Mouse (Mus musculus): ENCODE data around the gene Phf23. TPM values are rescaled to one million over a fixed set of nuclear protein-coding genes. Genes with fewer than 3 reads are reported as not detected.

The Phf23 gene
- polyA plus RNA-seq, 1 experiment, result 75.6 TPM

GRCm38 (mm10) chr11:70030651-70031320 lies 35.2 kb downstream of the Phf23 start:
- Histone ChIP-seq H3K9ac (ENCODE audit: low read depth, poor library complexity, severe bottlenecking) (no peak overlapping the region), H3K9me3 (replicated peaks; ENCODE audit: control insufficient read depth, insufficient read depth, low read length, poor library complexity, severe bottlenecking) (no peaks in the 10 kb centered on the region), H3K27ac (ENCODE audit: insufficient read depth, low read length) (no peak overlapping the region), H3K27me3 (ENCODE audit: control insufficient read depth, insufficient read depth, low read length, poor library complexity, severe bottlenecking) (no peaks in the 10 kb centered on the region), H3K36me3 (ENCODE audit: control insufficient read depth, insufficient read depth, low read length, poor library complexity, severe bottlenecking) (no peaks in the 10 kb centered on the region), H3K4me3 (ENCODE audit: low read depth, low read length) (no peak overlapping the region), H3K4me1 (ENCODE audit: control insufficient read depth, insufficient read depth, low read length) (peaks cover 5% of the 10 kb centered on the region)
- TF ChIP-seq CTCF (IDR thresholded peaks at IDR 0.05; ENCODE audit: low read depth, low read length), result no peak
- TF ChIP-seq EP300 (IDR thresholded peaks at IDR 0.05; ENCODE audit: insufficient read depth, low read depth, low read length), result no peak
- no peak for TF ChIP-seq POLR2A (IDR thresholded peaks at IDR 0.05; ENCODE audit: insufficient read depth, low read length)

- Histone ChIP-seq H3K9me3 (replicated peaks; ENCODE audit: control insufficient read depth, insufficient read depth, low read length, poor library complexity, severe bottlenecking) (no peaks in the 10 kb centered on the region), H3K9ac (ENCODE audit: low read depth, poor library complexity, severe bottlenecking) (no peak overlapping the region), H3K4me3 (ENCODE audit: low read depth, low read length) (no peak overlapping the region), H3K27me3 (ENCODE audit: control insufficient read depth, insufficient read depth, low read length, poor library complexity, severe bottlenecking) (no peaks in the 10 kb centered on the region), H3K36me3 (ENCODE audit: control insufficient read depth, insufficient read depth, low read length, poor library complexity, severe bottlenecking) (no peaks in the 10 kb centered on the region), H3K4me1 (ENCODE audit: control insufficient read depth, insufficient read depth, low read length) (peaks cover 2% of the 10 kb centered on the region), H3K27ac (ENCODE audit: insufficient read depth, low read length) (no peak overlapping the region)
- TF ChIP-seq EP300 (IDR thresholded peaks at IDR 0.05; ENCODE audit: insufficient read depth, low read depth, low read length), result no peak
- no peak for TF ChIP-seq CTCF (IDR thresholded peaks at IDR 0.05; ENCODE audit: low read depth, low read length)
- TF ChIP-seq POLR2A (IDR thresholded peaks at IDR 0.05; ENCODE audit: insufficient read depth, low read length), result no peak
Measured at GRCm38 (mm10) chr11:70031321-70031670, 35.7 kb downstream of the Phf23 start.

GRCm38 (mm10) chr11:70038174-70038573 lies 42.6 kb downstream of the Phf23 start:
- Histone ChIP-seq H3K27me3 (ENCODE audit: control insufficient read depth, insufficient read depth, low read length, poor library complexity, severe bottlenecking) (no peaks in the 10 kb centered on the region), H3K36me3 (ENCODE audit: control insufficient read depth, insufficient read depth, low read length, poor library complexity, severe bottlenecking) (no peaks in the 10 kb centered on the region), H3K9me3 (replicated peaks; ENCODE audit: control insufficient read depth, insufficient read depth, low read length, poor library complexity, severe bottlenecking) (no peaks in the 10 kb centered on the region)

GRCm38 (mm10) chr11:70039631-70040030 lies 44.1 kb downstream of the Phf23 start:
- Histone ChIP-seq H3K4me1 (ENCODE audit: control insufficient read depth, insufficient read depth, low read length) (no peaks in the 10 kb centered on the region), H3K27me3 (ENCODE audit: control insufficient read depth, insufficient read depth, low read length, poor library complexity, severe bottlenecking) (no peaks in the 10 kb centered on the region), H3K9ac (ENCODE audit: low read depth, poor library complexity, severe bottlenecking) (no peak overlapping the region), H3K36me3 (ENCODE audit: control insufficient read depth, insufficient read depth, low read length, poor library complexity, severe bottlenecking) (no peaks in the 10 kb centered on the region), H3K27ac (ENCODE audit: insufficient read depth, low read length) (no peak overlapping the region), H3K4me3 (ENCODE audit: low read depth, low read length) (no peak overlapping the region), H3K9me3 (replicated peaks; ENCODE audit: control insufficient read depth, insufficient read depth, low read length, poor library complexity, severe bottlenecking) (no peaks in the 10 kb centered on the region)
- no peak for TF ChIP-seq CTCF (IDR thresholded peaks at IDR 0.05; ENCODE audit: low read depth, low read length)
- no peak for TF ChIP-seq EP300 (IDR thresholded peaks at IDR 0.05; ENCODE audit: insufficient read depth, low read depth, low read length)
- no peak for TF ChIP-seq POLR2A (IDR thresholded peaks at IDR 0.05; ENCODE audit: insufficient read depth, low read length)

More at GRCm38 (mm10) chr11:70038174-70038573, 42.6 kb downstream of the Phf23 start:
- no peak for TF ChIP-seq POLR2A (IDR thresholded peaks at IDR 0.05; ENCODE audit: insufficient read depth, low read length)
- no peak for TF ChIP-seq CTCF (IDR thresholded peaks at IDR 0.05; ENCODE audit: low read depth, low read length)
- no peak for TF ChIP-seq EP300 (IDR thresholded peaks at IDR 0.05; ENCODE audit: insufficient read depth, low read depth, low read length)
- Histone ChIP-seq H3K4me1 (ENCODE audit: control insufficient read depth, insufficient read depth, low read length) (no peaks in the 10 kb centered on the region), H3K4me3 (ENCODE audit: low read depth, low read length) (no peak overlapping the region), H3K9ac (ENCODE audit: low read depth, poor library complexity, severe bottlenecking) (no peak overlapping the region), H3K27ac (ENCODE audit: insufficient read depth, low read length) (no peak overlapping the region)

- H3K4me1 ChIP-seq (ENCODE audit: control insufficient read depth, insufficient read depth, low read length), result no peaks in the 10 kb centered on the region
- no peak for TF ChIP-seq EP300 (IDR thresholded peaks at IDR 0.05; ENCODE audit: insufficient read depth, low read depth, low read length)
- no peak for TF ChIP-seq CTCF (IDR thresholded peaks at IDR 0.05; ENCODE audit: low read depth, low read length)
- no peak for TF ChIP-seq POLR2A (IDR thresholded peaks at IDR 0.05; ENCODE audit: insufficient read depth, low read length)
- no peak overlapping the region for H3K9ac ChIP-seq (ENCODE audit: low read depth, poor library complexity, severe bottlenecking)
- H3K36me3 ChIP-seq (ENCODE audit: control insufficient read depth, insufficient read depth, low read length, poor library complexity, severe bottlenecking), result no peaks in the 10 kb centered on the region
- no peak overlapping the region for H3K4me3 ChIP-seq (ENCODE audit: low read depth, low read length)
- no peaks in the 10 kb centered on the region for H3K27me3 ChIP-seq (ENCODE audit: control insufficient read depth, insufficient read depth, low read length, poor library complexity, severe bottlenecking)
- no peaks in the 10 kb centered on the region for H3K9me3 ChIP-seq (replicated peaks; ENCODE audit: control insufficient read depth, insufficient read depth, low read length, poor library complexity, severe bottlenecking)
- H3K27ac ChIP-seq (ENCODE audit: insufficient read depth, low read length), result no peak overlapping the region
Measured at GRCm38 (mm10) chr11:70040184-70040583, 44.6 kb downstream of the Phf23 start.

GRCm38 (mm10) chr11:70042309-70043085 lies 46.9 kb downstream of the Phf23 start:
- Histone ChIP-seq H3K27ac (ENCODE audit: insufficient read depth, low read length) (no peak overlapping the region), H3K36me3 (ENCODE audit: control insufficient read depth, insufficient read depth, low read length, poor library complexity, severe bottlenecking) (no peaks in the 10 kb centered on the region)

More at GRCm38 (mm10) chr11:70042309-70043085, 46.9 kb downstream of the Phf23 start:
- Histone ChIP-seq H3K27me3 (ENCODE audit: control insufficient read depth, insufficient read depth, low read length, poor library complexity, severe bottlenecking) (no peaks in the 10 kb centered on the region), H3K9ac (ENCODE audit: low read depth, poor library complexity, severe bottlenecking) (no peak overlapping the region), H3K9me3 (replicated peaks; ENCODE audit: control insufficient read depth, insufficient read depth, low read length, poor library complexity, severe bottlenecking) (no peaks in the 10 kb centered on the region), H3K4me3 (ENCODE audit: low read depth, low read length) (no peak overlapping the region), H3K4me1 (ENCODE audit: control insufficient read depth, insufficient read depth, low read length) (no peaks in the 10 kb centered on the region)
- TF ChIP-seq POLR2A (IDR thresholded peaks at IDR 0.05; ENCODE audit: insufficient read depth, low read length), result no peak
- TF ChIP-seq EP300 (IDR thresholded peaks at IDR 0.05; ENCODE audit: insufficient read depth, low read depth, low read length), result no peak
- TF ChIP-seq CTCF (IDR thresholded peaks at IDR 0.05; ENCODE audit: low read depth, low read length), result no peak
